Mouse (Mus musculus): ENCODE measurements around the gene Iah1.

DNA sequence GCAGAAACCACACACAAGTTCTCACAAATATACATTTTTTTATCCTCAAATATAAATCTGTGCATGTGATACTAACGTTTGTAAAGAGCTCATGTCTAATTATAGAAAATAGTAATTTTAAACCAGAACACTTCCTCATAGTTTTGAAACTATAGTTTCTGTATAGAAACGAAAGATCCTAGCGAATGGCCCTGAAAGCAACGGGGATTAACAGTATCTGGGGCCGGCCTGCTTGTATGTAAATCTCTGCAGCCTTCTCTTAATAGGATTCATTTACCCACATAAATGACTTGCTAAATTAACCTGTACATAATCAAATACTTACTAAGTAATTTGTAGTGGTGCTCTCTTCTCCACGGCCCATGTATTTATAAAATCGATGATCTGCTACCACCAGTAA lies 30.8 kb downstream of the Iah1 start:
- TF ChIP-seq MYOG (IDR thresholded peaks at IDR 0.05; ENCODE audit: control insufficient read depth in 1 of 3, insufficient read depth in 1 of 3, insufficient read length in 2 of 3, low read depth in 2 of 3), result no peak
- no peak for TF ChIP-seq POLR2A (IDR thresholded peaks at IDR 0.05; ENCODE audit: insufficient read length, low read depth)
- TF ChIP-seq MYOD1 (IDR thresholded peaks at IDR 0.05; ENCODE audit: control insufficient read depth in 1 of 3, insufficient read length in 2 of 3, low read depth in 2 of 3), result no peak
- TF ChIP-seq USF1 (IDR thresholded peaks at IDR 0.05; ENCODE audit: low read depth), result no peak
- TF ChIP-seq TCF12 (IDR thresholded peaks at IDR 0.05; ENCODE audit: insufficient read depth, poor library complexity, severe bottlenecking), result no peak
- no peak for TF ChIP-seq E2F4 (IDR thresholded peaks at IDR 0.05; ENCODE audit: insufficient read depth)
- TF ChIP-seq POLR2AphosphoS2 (IDR thresholded peaks at IDR 0.05; ENCODE audit: insufficient read length, low read depth), result no peak
- TF ChIP-seq CEBPB (IDR thresholded peaks at IDR 0.05; ENCODE audit: insufficient read depth, poor library complexity, severe bottlenecking), result no peak
- TF ChIP-seq TCF3 (IDR thresholded peaks at IDR 0.05; ENCODE audit: insufficient read length, low read depth), result no peak
- TF ChIP-seq MAX (IDR thresholded peaks at IDR 0.05; ENCODE audit: low read depth), result no peak
- no peak for TF ChIP-seq REST (IDR thresholded peaks at IDR 0.05; ENCODE audit: insufficient read depth, insufficient read length)
